Mouse (Mus musculus) ES-Bruce4 (cell line): ENCODE measurements around the gene Eif4a2. TPM values are rescaled to one million over a fixed set of nuclear protein-coding genes. Genes with fewer than 3 reads are reported as not detected.

ENCODE experiments used
- H3K27ac ChIP-seq: 2 replicates; pipeline ENCODE4 v1.5.1; 2012; ENCODE audit warnings: low read length, inconsistent platforms; ENCODE audit not compliant: insufficient read depth
- H3K27me3 ChIP-seq: 2 replicates; pipeline ENCODE4 v1.6.1; 2012; ENCODE audit warnings: mild to moderate bottlenecking, low read length, inconsistent platforms; ENCODE audit not compliant: control insufficient read depth, poor library complexity, insufficient read depth, severe bottlenecking
- H3K36me3 ChIP-seq: 2 replicates; pipeline ENCODE4 v1.6.1; 2012; ENCODE audit warnings: inconsistent platforms, mild to moderate bottlenecking, low read length, moderate library complexity; ENCODE audit not compliant: control insufficient read depth, poor library complexity, insufficient read depth, severe bottlenecking
- H3K4me1 ChIP-seq: one replicate; pipeline ENCODE4 v1.8.1; 2011; ENCODE audit warnings: low read length; ENCODE audit not compliant: control insufficient read depth, insufficient read depth
- H3K4me3 ChIP-seq: 2 replicates; pipeline ENCODE4 v1.5.1; 2011; ENCODE audit warnings: low read depth, mild to moderate bottlenecking, low read length
- H3K9ac ChIP-seq: 2 replicates; pipeline ENCODE4 v1.6.1; 2012; ENCODE audit warnings: low read depth, mild to moderate bottlenecking, inconsistent platforms; ENCODE audit not compliant: poor library complexity, severe bottlenecking
- H3K9me3 ChIP-seq: replicated peaks from 2 replicates; pipeline ENCODE4 v1.6.1; 2012; ENCODE audit warnings: mild to moderate bottlenecking, low read length, inconsistent platforms; ENCODE audit not compliant: control insufficient read depth, poor library complexity, insufficient read depth, severe bottlenecking
- CTCF ChIP-seq: IDR thresholded peaks from one replicate; pipeline ENCODE4 v1.8.1; 2011; ENCODE audit warnings: low read depth, low read length
- EP300 ChIP-seq: IDR thresholded peaks from 2 replicates; pipeline ENCODE4 v1.6.1; 2011; ENCODE audit warnings: low read depth, low read length; ENCODE audit not compliant: insufficient read depth
- POLR2A ChIP-seq: IDR thresholded peaks from one replicate; pipeline ENCODE4 v1.8.1; 2011; ENCODE audit warnings: low read length; ENCODE audit not compliant: insufficient read depth
- polyA plus RNA-seq: library from polyadenylated mRNA; stranded (reverse); fragments of >200 nt; gene quantifications from 2 replicates; pipeline ENCODE4 v1.2.4, GENCODE M21; 2011; ENCODE audit warnings: low read depth; ENCODE audit not compliant: missing spikeins, insufficient read depth, insufficient read length

Gene Eif4a2
- polyA plus RNA-seq, 1 experiment, result 1,069 TPM

GRCm38 (mm10) chr16:23148936-23149335 is 41.7 kb downstream of the Eif4a2 start:
- TF ChIP-seq POLR2A, result no peak
- TF ChIP-seq CTCF, result no peak
- TF ChIP-seq EP300, result no peak
- Histone ChIP-seq H3K9me3 (no peaks in the 10 kb centered on the region), H3K9ac (no peak overlapping the region), H3K27me3 (no peaks in the 10 kb centered on the region), H3K4me1 (no peaks in the 10 kb centered on the region), H3K4me3 (no peak overlapping the region), H3K27ac (no peak overlapping the region), H3K36me3 (no peaks in the 10 kb centered on the region)

GRCm38 (mm10) chr16:23149396-23149795 is 42.2 kb downstream of the Eif4a2 start:
- no peak overlapping the region for H3K4me3 ChIP-seq
- no peaks in the 10 kb centered on the region for H3K9me3 ChIP-seq
- no peaks in the 10 kb centered on the region for H3K27me3 ChIP-seq
- no peak overlapping the region for H3K27ac ChIP-seq
- H3K4me1 ChIP-seq, result no peaks in the 10 kb centered on the region
- no peak overlapping the region for H3K9ac ChIP-seq
- TF ChIP-seq CTCF (no peak), POLR2A (no peak), EP300 (no peak)
- no peaks in the 10 kb centered on the region for H3K36me3 ChIP-seq

DNA sequence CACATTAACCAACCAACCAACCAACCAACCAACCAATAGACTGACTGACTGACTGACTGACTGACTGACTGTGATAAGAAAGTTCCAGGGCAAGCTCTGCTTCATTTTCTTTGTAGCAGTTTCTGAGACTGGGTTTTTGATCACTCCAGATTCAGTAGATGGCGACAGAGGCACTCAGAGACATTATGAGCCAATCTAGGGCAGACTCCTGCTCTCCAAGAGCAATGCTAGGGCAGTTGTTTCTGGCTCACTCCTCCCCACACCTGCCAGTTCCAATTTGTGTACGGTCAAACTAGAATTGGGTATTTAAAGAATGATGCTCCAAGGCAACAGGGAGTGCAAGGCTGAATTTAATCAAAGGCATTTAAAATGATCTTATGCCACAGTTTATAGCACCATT is 44.2 kb downstream of the Eif4a2 start:
- H3K9ac ChIP-seq, result no peak overlapping the region
- TF ChIP-seq CTCF (no peak), EP300 (no peak), POLR2A (no peak)

GRCm38 (mm10) chr16:23154261-23154660 is 47.0 kb downstream of the Eif4a2 start:
- no peaks in the 10 kb centered on the region for H3K27me3 ChIP-seq
- H3K4me1 ChIP-seq, result no peaks in the 10 kb centered on the region
- TF ChIP-seq CTCF (no peak), EP300 (no peak), POLR2A (no peak)
- no peaks in the 10 kb centered on the region for H3K36me3 ChIP-seq
- no peaks in the 10 kb centered on the region for H3K9me3 ChIP-seq
- no peak overlapping the region for H3K9ac ChIP-seq
- H3K4me3 ChIP-seq, result no peak overlapping the region
- no peak overlapping the region for H3K27ac ChIP-seq

More for the DNA sequence above, 44.2 kb downstream of the Eif4a2 start:
- no peaks in the 10 kb centered on the region for H3K36me3 ChIP-seq
- no peaks in the 10 kb centered on the region for H3K9me3 ChIP-seq
- no peaks in the 10 kb centered on the region for H3K27me3 ChIP-seq
- no peak overlapping the region for H3K27ac ChIP-seq
- H3K4me1 ChIP-seq, result no peaks in the 10 kb centered on the region
- H3K4me3 ChIP-seq, result no peak overlapping the region

DNA sequence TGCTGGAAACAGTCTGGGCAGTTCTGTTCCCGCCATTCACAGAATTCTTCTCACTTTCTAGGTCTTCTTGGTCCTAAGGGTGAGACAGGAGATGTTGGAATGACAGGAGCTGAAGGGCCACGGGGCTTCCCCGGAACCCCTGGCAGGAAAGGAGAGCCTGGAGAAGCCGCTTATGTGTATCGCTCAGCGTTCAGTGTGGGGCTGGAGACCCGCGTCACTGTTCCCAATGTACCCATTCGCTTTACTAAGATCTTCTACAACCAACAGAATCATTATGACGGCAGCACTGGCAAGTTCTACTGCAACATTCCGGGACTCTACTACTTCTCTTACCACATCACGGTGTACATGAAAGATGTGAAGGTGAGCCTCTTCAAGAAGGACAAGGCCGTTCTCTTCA is 49.8 kb downstream of the Eif4a2 start:
- Histone ChIP-seq H3K27ac (no peak overlapping the region), H3K4me3 (no peak overlapping the region), H3K9ac (no peak overlapping the region), H3K27me3 (no peaks in the 10 kb centered on the region), H3K9me3 (no peaks in the 10 kb centered on the region), H3K36me3 (no peaks in the 10 kb centered on the region), H3K4me1 (no peaks in the 10 kb centered on the region)
- TF ChIP-seq CTCF (no peak), POLR2A (no peak), EP300 (no peak)

GRCm38 (mm10) chr16:23158292-23158691 is 51.0 kb downstream of the Eif4a2 start:
- TF ChIP-seq POLR2A (no peak), CTCF (no peak), EP300 (no peak)
- no peaks in the 10 kb centered on the region for H3K9me3 ChIP-seq
- H3K4me1 ChIP-seq, result no peaks in the 10 kb centered on the region
- no peak overlapping the region for H3K27ac ChIP-seq
- H3K4me3 ChIP-seq, result no peak overlapping the region
- H3K9ac ChIP-seq, result no peak overlapping the region
- H3K27me3 ChIP-seq, result no peaks in the 10 kb centered on the region
- H3K36me3 ChIP-seq, result no peaks in the 10 kb centered on the region
